Mouse (Mus musculus) urinary bladder, postnatal 14 days (tissue): ENCODE results near the gene Scarb1.

Experiments used
- DNase-seq: peaks from one replicate; pipeline ENCODE4 v3.0.0; 2021; ENCODE audit warnings: low spot score

Gene Scarb1

GRCm38 (mm10) chr5:125235398-125235797 lies 105.5 kb downstream of the Scarb1 start:
- no peak for DNase-seq

GRCm38 (mm10) chr5:125234399-125234798 lies 106.5 kb downstream of the Scarb1 start:
- DNase-seq, result no peak

- no peak for DNase-seq
Observed at GRCm38 (mm10) chr5:125233478-125233877, 107.4 kb downstream of the Scarb1 start.

- no peak for DNase-seq
Observed at GRCm38 (mm10) chr5:125232443-125232979, 108.4 kb downstream of the Scarb1 start.

- DNase-seq, result no peak
Observed at GRCm38 (mm10) chr5:125230463-125230862, 110.4 kb downstream of the Scarb1 start.

GRCm38 (mm10) chr5:125229097-125229496 lies 111.8 kb downstream of the Scarb1 start:
- DNase-seq, result no peak

- DNase-seq, result no peak
Observed at GRCm38 (mm10) chr5:125227699-125228098, 113.2 kb downstream of the Scarb1 start.
